Mouse (Mus musculus) neural tube, embryonic 13.5 days (tissue): ENCODE measurements around the gene Slc11a2. TPM values are rescaled to one million over a fixed set of nuclear protein-coding genes. Genes with fewer than 3 reads are reported as not detected.
A peak's percentile ranks its signal among the peaks of the same experiment; 100 is the strongest.

ENCODE experiments used
- ATAC-seq: fragments of 200-750 bp; cut with Nextera tagmentation; 2 replicates; pipeline ENCODE4 v1.8.0; 2017; ENCODE audit warnings: low read depth, mild to moderate bottlenecking, moderate TSS enrichment, moderate library complexity
- H3K27ac ChIP-seq: fragments of 300-500 bp; sonication (generic); replicated peaks from 2 replicates; pipeline ENCODE4 v1.5.1; 2015; ENCODE audit warnings: moderate library complexity, mild to moderate bottlenecking, inconsistent platforms
- H3K27me3 ChIP-seq: fragments of 300-500 bp; sonication (generic); 2 replicates; pipeline ENCODE4 v1.6.1; 2015; ENCODE audit warnings: mild to moderate bottlenecking, inconsistent platforms
- H3K36me3 ChIP-seq: fragments of 300-500 bp; sonication (generic); 2 replicates; pipeline ENCODE4 v1.6.1; 2015; ENCODE audit warnings: mild to moderate bottlenecking, inconsistent platforms
- H3K4me1 ChIP-seq: fragments of 300-500 bp; sonication (generic); replicated peaks from 2 replicates; pipeline ENCODE4 v1.6.1; 2015; ENCODE audit warnings: inconsistent platforms
- H3K4me2 ChIP-seq: fragments of 300-500 bp; sonication (generic); 2 replicates; pipeline ENCODE4 v1.6.1; 2015; ENCODE audit warnings: inconsistent platforms, mild to moderate bottlenecking, moderate library complexity
- H3K4me3 ChIP-seq: fragments of 300-500 bp; sonication (generic); 2 replicates; pipeline ENCODE4 v1.5.1; 2015; ENCODE audit warnings: mild to moderate bottlenecking, inconsistent platforms
- H3K9ac ChIP-seq: fragments of 300-500 bp; sonication (generic); 2 replicates; pipeline ENCODE4 v1.6.1; 2015; ENCODE audit warnings: moderate library complexity, mild to moderate bottlenecking, inconsistent platforms
- H3K9me3 ChIP-seq: fragments of 300-500 bp; sonication (generic); 2 replicates; pipeline ENCODE4 v1.6.1; 2016; ENCODE audit warnings: inconsistent platforms
- WGBS: fragments of 180-500 bp; shearing (Covaris S2); methylation state at CpG from one replicate; pipeline ENCODE4 v1.1.7; 2015; 5-methylcytosine and 5-hydroxymethylcytosine counted together
- polyA plus RNA-seq: library from polyadenylated mRNA; unstranded; fragments of >200 nt; fragmentation: Nextera tagmentation; extraction: Ambion mirVana; gene quantifications from 2 replicates; pipeline ENCODE4 v1.2.1, GENCODE M21; 2015

The Slc11a2 gene
- 22.3 and 23.4 TPM in 2 replicates for polyA plus RNA-seq

GRCm38 (mm10) chr15:100424396-100425122 lies at the start of gene Slc11a2:
Gene Slc11a2 (minus strand): TSS chr15:100425072.
- peaks cover 29% of the 10 kb centered on the region for H3K27me3 ChIP-seq
- no peak within 1 kb of the TSS for H3K27ac ChIP-seq
- H3K4me2 ChIP-seq: peak within 1 kb of the TSS; percentile 80
- H3K4me1 ChIP-seq: peaks cover 44% of the 10 kb centered on the region
- no peaks in the 10 kb centered on the region for H3K36me3 ChIP-seq
- peak within 1 kb of the TSS; percentile 64 for H3K9ac ChIP-seq
- peak within 1 kb of the TSS; percentile 91 for H3K4me3 ChIP-seq
- H3K9me3 ChIP-seq: no peaks in the 10 kb centered on the region
- WGBS: 31% methylated on average over 17 of the region's 17 CpGs
- ATAC-seq: no peak

- H3K9ac ChIP-seq: no peak overlapping the region
- no peak overlapping the region for H3K27ac ChIP-seq
- peaks cover 17% of the 10 kb centered on the region for H3K4me1 ChIP-seq
- no peak overlapping the region for H3K4me3 ChIP-seq
- H3K27me3 ChIP-seq: no peaks in the 10 kb centered on the region
- 80% methylated on average over 7 of the region's 7 CpGs for WGBS
- no peak overlapping the region for H3K4me2 ChIP-seq
- no peaks in the 10 kb centered on the region for H3K9me3 ChIP-seq
- ATAC-seq: no peak
- H3K36me3 ChIP-seq: peaks cover 77% of the 10 kb centered on the region
Measured at GRCm38 (mm10) chr15:100473926-100474503, 49.1 kb upstream of the Slc11a2 start.

GRCm38 (mm10) chr15:100470037-100470436 lies 45.2 kb upstream of the Slc11a2 start:
- 72% methylated on average over 10 of the region's 10 CpGs for WGBS

GRCm38 (mm10) chr15:100469189-100469545 lies 44.3 kb upstream of the Slc11a2 start:
- H3K27me3 ChIP-seq: no peaks in the 10 kb centered on the region
- peaks cover 38% of the 10 kb centered on the region for H3K4me1 ChIP-seq
- peak overlapping the region; percentile 88 for H3K27ac ChIP-seq
- under 1% methylated on average over 19 of the region's 19 CpGs for WGBS
- peak overlapping the region; percentile 90 for H3K9ac ChIP-seq
- ATAC-seq: peak; percentile 52
- no peaks in the 10 kb centered on the region for H3K9me3 ChIP-seq
- peak overlapping the region; percentile 96 for H3K4me2 ChIP-seq
- H3K36me3 ChIP-seq: peaks cover 30% of the 10 kb centered on the region
- peak overlapping the region; percentile 87 for H3K4me3 ChIP-seq

More at GRCm38 (mm10) chr15:100470037-100470436, 45.2 kb upstream of the Slc11a2 start:
- Histone ChIP-seq H3K36me3 (peaks cover 38% of the 10 kb centered on the region), H3K27ac (no peak overlapping the region), H3K27me3 (no peaks in the 10 kb centered on the region), H3K4me3 (peak overlapping the region; percentile 87), H3K9me3 (no peaks in the 10 kb centered on the region), H3K4me2 (peak overlapping the region; percentile 96), H3K4me1 (peaks cover 38% of the 10 kb centered on the region), H3K9ac (peak overlapping the region; percentile 90)
- ATAC-seq: no peak

- peak; percentile 94 for ATAC-seq
- 2% methylated on average over 84 of the region's 84 CpGs for WGBS
- H3K4me2 ChIP-seq: peak within 1 kb of the TSS; percentile 96
Measured at GRCm38 (mm10) chr15:100468295-100469188, 43.7 kb upstream of the Slc11a2 start, which contains the start of gene Letmd1. Gene Letmd1 (plus strand): TSS chr15:100469023.

GRCm38 (mm10) chr15:100467738-100468137 lies 42.9 kb upstream of the Slc11a2 start:
- H3K4me3 ChIP-seq: peak overlapping the region; percentile 87
- no peaks in the 10 kb centered on the region for H3K9me3 ChIP-seq
- H3K36me3 ChIP-seq: peaks cover 19% of the 10 kb centered on the region
- H3K27me3 ChIP-seq: no peaks in the 10 kb centered on the region
- no peak for ATAC-seq
- H3K4me1 ChIP-seq: peaks cover 38% of the 10 kb centered on the region
- peak overlapping the region; percentile 90 for H3K9ac ChIP-seq
- peak overlapping the region; percentile 96 for H3K4me2 ChIP-seq
- 41% methylated on average over 8 of the region's 8 CpGs for WGBS
- no peak overlapping the region for H3K27ac ChIP-seq

More at GRCm38 (mm10) chr15:100468295-100469188, 43.7 kb upstream of the Slc11a2 start, which contains the start of gene Letmd1:
- Histone ChIP-seq H3K27me3 (no peaks in the 10 kb centered on the region), H3K27ac (peak within 1 kb of the TSS; percentile 88), H3K4me1 (peaks cover 38% of the 10 kb centered on the region), H3K36me3 (peaks cover 23% of the 10 kb centered on the region), H3K4me3 (peak within 1 kb of the TSS; percentile 87), H3K9me3 (no peaks in the 10 kb centered on the region), H3K9ac (peak within 1 kb of the TSS; percentile 90)

- peaks cover 41% of the 10 kb centered on the region for H3K4me1 ChIP-seq
- WGBS: 83% methylated on average over 2 of the region's 2 CpGs
- peaks cover 5% of the 10 kb centered on the region; the same call in 1 of the 2 replicates for H3K27me3 ChIP-seq
Measured at GRCm38 (mm10) chr15:100465432-100465831, 40.6 kb upstream of the Slc11a2 start.

GRCm38 (mm10) chr15:100463712-100464111 lies 38.8 kb upstream of the Slc11a2 start:
- WGBS: 29% methylated on average over 6 of the region's 6 CpGs
- no peak overlapping the region for H3K4me3 ChIP-seq
- H3K4me1 ChIP-seq: peaks cover 30% of the 10 kb centered on the region
- H3K36me3 ChIP-seq: no peaks in the 10 kb centered on the region
- no peaks in the 10 kb centered on the region for H3K9me3 ChIP-seq
- ATAC-seq: no peak
- H3K27me3 ChIP-seq: peaks cover 10% of the 10 kb centered on the region; the same call in 1 of the 2 replicates
- no peak overlapping the region for H3K9ac ChIP-seq
- no peak overlapping the region for H3K4me2 ChIP-seq
- H3K27ac ChIP-seq: no peak overlapping the region

More at GRCm38 (mm10) chr15:100465432-100465831, 40.6 kb upstream of the Slc11a2 start:
- Histone ChIP-seq H3K9ac (no peak overlapping the region), H3K36me3 (no peaks in the 10 kb centered on the region), H3K27ac (no peak overlapping the region), H3K9me3 (no peaks in the 10 kb centered on the region), H3K4me3 (no peak overlapping the region), H3K4me2 (no peak overlapping the region)
- no peak for ATAC-seq

GRCm38 (mm10) chr15:100462086-100462485 lies 37.2 kb upstream of the Slc11a2 start:
- Histone ChIP-seq H3K9me3 (no peaks in the 10 kb centered on the region), H3K4me2 (no peak overlapping the region), H3K36me3 (no peaks in the 10 kb centered on the region), H3K4me1 (peaks cover 21% of the 10 kb centered on the region; the same call in 1 of the 2 replicates), H3K27me3 (peaks cover 10% of the 10 kb centered on the region; the same call in 1 of the 2 replicates), H3K4me3 (no peak overlapping the region), H3K27ac (no peak overlapping the region), H3K9ac (no peak overlapping the region)
- no peak for ATAC-seq
- 76% methylated on average over 5 of the region's 5 CpGs for WGBS

- ATAC-seq: no peak
- Histone ChIP-seq H3K27ac (no peak overlapping the region), H3K4me3 (no peak overlapping the region), H3K9ac (no peak overlapping the region), H3K36me3 (no peaks in the 10 kb centered on the region), H3K27me3 (peaks cover 10% of the 10 kb centered on the region; the same call in 1 of the 2 replicates), H3K4me2 (no peak overlapping the region), H3K9me3 (no peaks in the 10 kb centered on the region), H3K4me1 (peaks cover 18% of the 10 kb centered on the region; the same call in 1 of the 2 replicates)
- WGBS: 73% methylated on average over 9 of the region's 9 CpGs
Measured at GRCm38 (mm10) chr15:100461646-100462045, 36.8 kb upstream of the Slc11a2 start.

- no peak overlapping the region for H3K27ac ChIP-seq
- WGBS: 11% methylated on average over 12 of the region's 12 CpGs
- no peak for ATAC-seq
Measured at GRCm38 (mm10) chr15:100460942-100461341, 36.1 kb upstream of the Slc11a2 start.

More at GRCm38 (mm10) chr15:100460942-100461341, 36.1 kb upstream of the Slc11a2 start:
- H3K4me3 ChIP-seq: no peak overlapping the region
- no peak overlapping the region for H3K9ac ChIP-seq
- H3K9me3 ChIP-seq: no peaks in the 10 kb centered on the region
- H3K4me1 ChIP-seq: 0 out of 2 replicates have a peak, but pooled peaks cover 12% of the 10 kb centered on the region
- H3K36me3 ChIP-seq: no peaks in the 10 kb centered on the region
- H3K27me3 ChIP-seq: peaks cover 10% of the 10 kb centered on the region; the same call in 1 of the 2 replicates
- H3K4me2 ChIP-seq: peak overlapping the region; percentile 33; the same call in 1 of the 2 replicates
